Mouse (Mus musculus) NIH3T3 (cell line): ENCODE data around the gene Patl2.

Experiments
- DNase-seq: peaks from one replicate; pipeline ENCODE4 v3.0.0-alpha.2; 2012; ENCODE audit warnings: low read depth

The Patl2 gene

GRCm38 (mm10) chr2:122172188-122172587, 13.8 kb downstream of the Patl2 start:
- DNase-seq = peak; percentile 95

- no peak for DNase-seq
Measured at GRCm38 (mm10) chr2:122171292-122171691, 14.7 kb downstream of the Patl2 start.

- DNase-seq = peak; percentile 84
Measured at GRCm38 (mm10) chr2:122164293-122164692, 21.7 kb downstream of the Patl2 start.

- DNase-seq = peak; percentile 60
Measured at GRCm38 (mm10) chr2:122163430-122164195, 22.4 kb downstream of the Patl2 start.

- DNase-seq = no peak
Measured at GRCm38 (mm10) chr2:122162529-122162928, 23.5 kb downstream of the Patl2 start.

- DNase-seq = peak; percentile 86
Measured at GRCm38 (mm10) chr2:122161542-122161941, 24.4 kb downstream of the Patl2 start.

GRCm38 (mm10) chr2:122160680-122161079, 25.3 kb downstream of the Patl2 start, which contains the start of gene Trim69:
TSS of gene Trim69 (plus strand) at chr2:122160700.
- DNase-seq = peak; percentile 97

- DNase-seq = no peak
Measured at GRCm38 (mm10) chr2:122159667-122160066, 26.3 kb downstream of the Patl2 start.

GRCm38 (mm10) chr2:122158362-122158802, 27.6 kb downstream of the Patl2 start:
- peak; percentile 50 for DNase-seq

GRCm38 (mm10) chr2:122157561-122157960, 28.4 kb downstream of the Patl2 start:
- no peak for DNase-seq

- no peak for DNase-seq
Measured at GRCm38 (mm10) chr2:122156051-122156700, 29.8 kb downstream of the Patl2 start.

- DNase-seq = no peak
Measured at GRCm38 (mm10) chr2:122155292-122155691, 30.7 kb downstream of the Patl2 start.

- no peak for DNase-seq
Measured at GRCm38 (mm10) chr2:122154479-122154878, 31.5 kb downstream of the Patl2 start.

GRCm38 (mm10) chr2:122153681-122154365, 32.2 kb downstream of the Patl2 start:
- no peak for DNase-seq

GRCm38 (mm10) chr2:122152850-122153249, 33.1 kb downstream of the Patl2 start:
- no peak for DNase-seq

- DNase-seq = no peak
Measured at GRCm38 (mm10) chr2:122151221-122151620, 34.8 kb downstream of the Patl2 start.

- DNase-seq = no peak
Measured at GRCm38 (mm10) chr2:122149716-122150115, 36.3 kb downstream of the Patl2 start.

GRCm38 (mm10) chr2:122149316-122149715, 36.7 kb downstream of the Patl2 start:
- DNase-seq = no peak

GRCm38 (mm10) chr2:122148242-122148917, 37.6 kb downstream of the Patl2 start:
- DNase-seq = peak; percentile 80

- DNase-seq = peak; percentile 97
Measured at GRCm38 (mm10) chr2:122147508-122148241, 38.3 kb downstream of the Patl2 start, which contains the start of gene B2m. TSS of gene B2m (plus strand) at chr2:122147686.

GRCm38 (mm10) chr2:122146687-122147086, 39.3 kb downstream of the Patl2 start:
- no peak for DNase-seq
